Mouse (Mus musculus): ENCODE results near the gene Fjx1. TPM values are rescaled to one million over a fixed set of nuclear protein-coding genes. Genes with fewer than 3 reads are reported as not detected.

Fjx1 gene
- polyA plus RNA-seq, 1 experiment, result 0.44 TPM

GRCm38 (mm10) chr2:102403982-102404381, 48.3 kb downstream of the Fjx1 start:
- Histone ChIP-seq H3K4me1 (ENCODE audit: control insufficient read depth, insufficient read depth, insufficient read length, low read length) (peaks cover 8% of the 10 kb centered on the region), H3K27ac (replicated peaks; ENCODE audit: low read depth, low read length) (no peak overlapping the region), H3K4me3 (ENCODE audit: insufficient read depth, low read depth, low read length) (no peak overlapping the region)

- H3K4me1 ChIP-seq (ENCODE audit: control insufficient read depth, insufficient read depth, insufficient read length, low read length), result peaks cover 8% of the 10 kb centered on the region
- no peak overlapping the region for H3K27ac ChIP-seq (replicated peaks; ENCODE audit: low read depth, low read length)
- no peak overlapping the region for H3K4me3 ChIP-seq (ENCODE audit: insufficient read depth, low read depth, low read length)
Observed at GRCm38 (mm10) chr2:102403306-102403705, 49.0 kb downstream of the Fjx1 start.

- Histone ChIP-seq H3K4me3 (ENCODE audit: insufficient read depth, low read depth, low read length) (peak overlapping the region; percentile 67), H3K27ac (replicated peaks; ENCODE audit: low read depth, low read length) (peak overlapping the region; percentile 35), H3K4me1 (ENCODE audit: control insufficient read depth, insufficient read depth, insufficient read length, low read length) (peaks cover 8% of the 10 kb centered on the region)
Observed at GRCm38 (mm10) chr2:102401352-102401692, 51.0 kb downstream of the Fjx1 start.

GRCm38 (mm10) chr2:102400605-102401351, 51.5 kb downstream of the Fjx1 start:
- peak overlapping the region; percentile 67 for H3K4me3 ChIP-seq (ENCODE audit: insufficient read depth, low read depth, low read length)

GRCm38 (mm10) chr2:102399864-102400604, 52.3 kb downstream of the Fjx1 start:
- Histone ChIP-seq H3K27ac (replicated peaks; ENCODE audit: low read depth, low read length) (peak overlapping the region; percentile 33; the same call in 1 of the 2 replicates), H3K4me1 (ENCODE audit: control insufficient read depth, insufficient read depth, insufficient read length, low read length) (peaks cover 8% of the 10 kb centered on the region), H3K4me3 (ENCODE audit: insufficient read depth, low read depth, low read length) (peak overlapping the region; percentile 67)

More at GRCm38 (mm10) chr2:102400605-102401351, 51.5 kb downstream of the Fjx1 start:
- H3K27ac ChIP-seq (replicated peaks; ENCODE audit: low read depth, low read length), result peak overlapping the region; percentile 35
- peaks cover 8% of the 10 kb centered on the region for H3K4me1 ChIP-seq (ENCODE audit: control insufficient read depth, insufficient read depth, insufficient read length, low read length)

Other genes starting within 250 kb of the Fjx1 start
- 52.5 and 73.3 TPM in 2 replicates for gene Trim44, start 44.7 kb downstream of the Fjx1 start, polyA plus RNA-seq (2012; ENCODE audit: insufficient read depth, insufficient read length, missing spikeins)
- gene Pamr1, start 97.5 kb upstream of the Fjx1 start, polyA plus RNA-seq (2012; ENCODE audit: insufficient read depth, insufficient read length, missing spikeins), result 2.5 and 3.3 TPM in 2 replicates
- not detected in 2 replicates for gene Slc1a2, start 206.2 kb upstream of the Fjx1 start, polyA plus RNA-seq (2012; ENCODE audit: insufficient read depth, insufficient read length, missing spikeins)

All from brown adipose tissue, adult 24 weeks (tissue).